Mouse (Mus musculus): ENCODE measurements around the gene Spint2. TPM values are rescaled to one million over a fixed set of nuclear protein-coding genes. Genes with fewer than 3 reads are reported as not detected.

The Spint2 gene
- polyA plus RNA-seq, 1 experiment from 2014 or later: 265 TPM

DNA sequence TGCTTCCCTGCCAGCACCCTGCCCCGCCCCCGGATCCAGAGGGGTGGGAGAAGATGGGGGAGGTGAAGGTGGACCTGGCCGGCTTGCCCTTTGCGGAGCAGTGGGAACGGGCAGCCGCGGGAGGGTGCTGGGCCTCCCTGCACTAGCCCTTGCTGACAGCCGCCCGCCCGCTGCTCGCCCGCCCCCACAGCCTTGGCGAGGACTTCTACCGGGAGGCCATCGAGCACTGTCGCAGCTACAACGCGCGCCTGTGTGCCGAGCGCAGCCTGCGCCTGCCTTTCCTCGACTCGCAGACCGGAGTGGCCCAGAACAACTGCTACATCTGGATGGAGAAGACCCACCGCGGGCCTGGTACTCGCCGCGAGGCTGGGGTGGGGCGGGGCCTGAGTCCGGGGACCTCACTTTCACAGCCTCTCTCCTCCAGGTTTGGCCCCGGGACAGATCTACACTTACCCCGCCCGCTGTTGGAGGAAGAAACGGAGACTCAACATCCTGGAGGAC, 27.6 kb upstream of the Spint2 start:
- peak; percentile 58 for DNase-seq
- H3K4me3 ChIP-seq (ENCODE audit: low read depth, low read length): peak overlapping the region; percentile 49
- TF ChIP-seq CTCF (IDR thresholded peaks at IDR 0.05; ENCODE audit: low read depth): no peak
- peaks cover 21% of the 10 kb centered on the region for H3K4me1 ChIP-seq (ENCODE audit: insufficient read depth)
- peak overlapping the region; percentile 98 for H3K4me2 ChIP-seq
- H3K27me3 ChIP-seq (ENCODE audit: insufficient read depth, low read length): peaks cover 9% of the 10 kb centered on the region; the same call in 1 of the 2 replicates
- WGBS: under 1% methylated on average over 36 of the region's 36 CpGs
- H3K9me3 ChIP-seq (ENCODE audit: low read depth, low read length): no peaks in the 10 kb centered on the region
- H3K27ac ChIP-seq (ENCODE audit: low read depth): peak overlapping the region; percentile 2; the same call in 1 of the 2 replicates
- H3K9ac ChIP-seq: peak overlapping the region; percentile 64
- H3K36me3 ChIP-seq (ENCODE audit: insufficient read depth): 0 out of 2 replicates have a peak, but pooled peaks cover 4% of the 10 kb centered on the region
- ATAC-seq (ENCODE audit: insufficient read depth): peak; percentile 0; the same call in 1 of the 2 replicates

DNA sequence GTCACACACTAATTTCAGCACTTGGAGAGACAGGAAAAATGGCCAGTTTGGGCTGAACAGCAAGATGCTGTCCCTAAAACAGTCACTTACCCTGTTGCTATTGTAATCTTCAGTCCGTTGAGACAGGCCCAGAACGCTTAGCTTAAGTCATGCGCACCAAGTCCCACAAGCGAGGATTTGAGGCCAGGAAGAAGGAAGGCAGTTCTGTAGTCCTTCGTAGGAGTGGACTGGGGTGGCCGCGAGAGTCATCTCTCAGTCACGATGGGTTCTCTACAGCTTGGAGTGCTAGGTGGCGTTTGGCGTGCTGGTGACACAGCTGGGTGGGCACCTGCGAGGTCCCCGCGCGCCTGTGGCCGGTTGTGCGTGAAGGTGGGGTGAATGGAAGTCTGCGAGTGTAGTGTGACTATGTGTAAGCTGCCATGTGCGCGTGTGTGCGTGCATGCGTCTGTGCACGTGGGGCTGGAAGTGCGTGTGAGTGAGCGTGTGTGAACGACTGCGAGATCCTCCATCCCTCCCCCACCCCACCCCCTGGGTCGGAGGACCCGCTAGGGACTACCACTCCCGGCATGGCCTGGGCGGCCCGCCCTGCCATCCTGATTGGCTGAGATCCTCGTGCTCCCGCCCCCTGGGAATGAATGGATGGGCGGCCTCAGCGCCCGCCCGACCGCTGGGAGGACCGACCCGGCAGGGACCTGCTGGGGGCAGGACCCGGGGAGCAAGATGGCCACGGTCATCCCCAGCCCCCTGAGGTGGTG, 25.8 kb upstream of the Spint2 start:
- Histone ChIP-seq H3K27ac (ENCODE audit: low read depth) (peak overlapping the region; percentile 50), H3K4me1 (ENCODE audit: insufficient read depth) (peaks cover 21% of the 10 kb centered on the region), H3K27me3 (ENCODE audit: insufficient read depth, low read length) (peaks cover 15% of the 10 kb centered on the region; the same call in 1 of the 2 replicates), H3K4me3 (ENCODE audit: low read depth, low read length) (peak overlapping the region; percentile 65), H3K4me2 (peak overlapping the region; percentile 98), H3K36me3 (ENCODE audit: insufficient read depth) (0 out of 2 replicates have a peak, but pooled peaks cover 4% of the 10 kb centered on the region), H3K9me3 (ENCODE audit: low read depth, low read length) (no peaks in the 10 kb centered on the region), H3K9ac (peak overlapping the region; percentile 44)
- 2% methylated on average over 42 of the region's 42 CpGs for WGBS
- ATAC-seq (ENCODE audit: insufficient read depth): peak; percentile 80
- peak; percentile 96 for DNase-seq
- no peak for TF ChIP-seq CTCF (IDR thresholded peaks at IDR 0.05; ENCODE audit: low read depth)

GRCm38 (mm10) chr7:29306619-29307018, 24.9 kb upstream of the Spint2 start:
- no peaks in the 10 kb centered on the region for H3K9me3 ChIP-seq (ENCODE audit: low read depth, low read length)
- H3K4me2 ChIP-seq: peak overlapping the region; percentile 98
- ATAC-seq (ENCODE audit: insufficient read depth) (no peak), DNase-seq (peak; percentile 88)
- H3K4me3 ChIP-seq (ENCODE audit: low read depth, low read length): no peak overlapping the region
- TF ChIP-seq CTCF (IDR thresholded peaks at IDR 0.05; ENCODE audit: low read depth): peak; percentile 62
- no peak overlapping the region for H3K9ac ChIP-seq
- peak overlapping the region; percentile 12; the same call in 1 of the 2 replicates for H3K27ac ChIP-seq (ENCODE audit: low read depth)
- peaks cover 21% of the 10 kb centered on the region for H3K4me1 ChIP-seq (ENCODE audit: insufficient read depth)
- H3K27me3 ChIP-seq (ENCODE audit: insufficient read depth, low read length): peaks cover 15% of the 10 kb centered on the region; the same call in 1 of the 2 replicates
- 28% methylated on average over 7 of the region's 7 CpGs for WGBS
- H3K36me3 ChIP-seq (ENCODE audit: insufficient read depth): no peaks in the 10 kb centered on the region

GRCm38 (mm10) chr7:29306108-29306507, 24.4 kb upstream of the Spint2 start:
- WGBS: 56% methylated on average over 7 of the region's 7 CpGs
- peaks cover 15% of the 10 kb centered on the region; the same call in 1 of the 2 replicates for H3K27me3 ChIP-seq (ENCODE audit: insufficient read depth, low read length)
- ATAC-seq (ENCODE audit: insufficient read depth) (no peak), DNase-seq (no peak)
- peaks cover 21% of the 10 kb centered on the region for H3K4me1 ChIP-seq (ENCODE audit: insufficient read depth)
- no peak overlapping the region for H3K4me3 ChIP-seq (ENCODE audit: low read depth, low read length)
- H3K9me3 ChIP-seq (ENCODE audit: low read depth, low read length): no peaks in the 10 kb centered on the region
- H3K4me2 ChIP-seq: peak overlapping the region; percentile 79; the same call in 1 of the 2 replicates
- H3K27ac ChIP-seq (ENCODE audit: low read depth): no peak overlapping the region
- no peaks in the 10 kb centered on the region for H3K36me3 ChIP-seq (ENCODE audit: insufficient read depth)
- H3K9ac ChIP-seq: no peak overlapping the region
- TF ChIP-seq CTCF (IDR thresholded peaks at IDR 0.05; ENCODE audit: low read depth): no peak

DNA sequence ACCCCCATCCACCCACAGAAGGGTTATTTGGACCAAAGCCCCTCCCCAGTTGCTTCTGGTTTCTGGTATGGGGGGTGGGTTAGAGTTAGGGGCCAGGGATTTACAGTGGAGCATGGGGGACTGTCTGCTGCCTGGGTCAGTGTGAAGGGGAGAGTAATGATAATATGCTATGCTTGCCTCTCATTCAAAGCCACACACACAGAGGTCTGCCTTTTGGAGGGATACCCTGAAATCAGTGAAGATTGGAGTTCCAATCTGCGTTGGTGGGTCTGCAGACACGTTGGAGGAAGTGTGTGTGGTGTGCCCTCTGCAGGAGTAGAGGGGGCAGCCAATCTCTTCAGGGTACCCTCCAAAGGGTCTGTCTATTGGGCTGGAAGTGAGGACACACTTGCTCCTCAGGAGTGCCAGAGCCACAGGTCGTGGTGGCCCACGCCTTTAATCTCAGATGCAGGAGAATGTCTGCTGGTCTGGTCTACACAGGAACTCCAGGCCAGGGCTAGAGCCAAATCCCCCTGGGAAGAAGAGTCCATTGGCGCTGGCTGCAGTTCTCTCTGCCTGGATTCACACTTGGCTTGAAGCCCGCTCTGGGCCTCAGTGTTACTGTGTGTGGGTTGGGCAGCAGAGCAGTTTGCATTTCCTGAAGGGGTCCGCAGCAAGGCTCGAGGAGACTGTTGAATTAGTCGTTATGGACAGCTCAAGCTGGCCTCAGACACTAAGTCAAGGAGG, 23.7 kb upstream of the Spint2 start:
- Histone ChIP-seq H3K27ac (ENCODE audit: low read depth) (no peak overlapping the region), H3K36me3 (ENCODE audit: insufficient read depth) (no peaks in the 10 kb centered on the region), H3K27me3 (ENCODE audit: insufficient read depth, low read length) (peaks cover 15% of the 10 kb centered on the region; the same call in 1 of the 2 replicates), H3K9me3 (ENCODE audit: low read depth, low read length) (no peaks in the 10 kb centered on the region), H3K4me3 (ENCODE audit: low read depth, low read length) (peak overlapping the region; percentile 54), H3K4me2 (peak overlapping the region; percentile 79), H3K4me1 (ENCODE audit: insufficient read depth) (peaks cover 21% of the 10 kb centered on the region), H3K9ac (peak overlapping the region; percentile 46)
- DNase-seq (peak; percentile 56), ATAC-seq (ENCODE audit: insufficient read depth) (no peak)
- 23% methylated on average over 9 of the region's 9 CpGs for WGBS
- peak; percentile 8; the same call in 1 of the 2 replicates for TF ChIP-seq CTCF (IDR thresholded peaks at IDR 0.05; ENCODE audit: low read depth)

DNA sequence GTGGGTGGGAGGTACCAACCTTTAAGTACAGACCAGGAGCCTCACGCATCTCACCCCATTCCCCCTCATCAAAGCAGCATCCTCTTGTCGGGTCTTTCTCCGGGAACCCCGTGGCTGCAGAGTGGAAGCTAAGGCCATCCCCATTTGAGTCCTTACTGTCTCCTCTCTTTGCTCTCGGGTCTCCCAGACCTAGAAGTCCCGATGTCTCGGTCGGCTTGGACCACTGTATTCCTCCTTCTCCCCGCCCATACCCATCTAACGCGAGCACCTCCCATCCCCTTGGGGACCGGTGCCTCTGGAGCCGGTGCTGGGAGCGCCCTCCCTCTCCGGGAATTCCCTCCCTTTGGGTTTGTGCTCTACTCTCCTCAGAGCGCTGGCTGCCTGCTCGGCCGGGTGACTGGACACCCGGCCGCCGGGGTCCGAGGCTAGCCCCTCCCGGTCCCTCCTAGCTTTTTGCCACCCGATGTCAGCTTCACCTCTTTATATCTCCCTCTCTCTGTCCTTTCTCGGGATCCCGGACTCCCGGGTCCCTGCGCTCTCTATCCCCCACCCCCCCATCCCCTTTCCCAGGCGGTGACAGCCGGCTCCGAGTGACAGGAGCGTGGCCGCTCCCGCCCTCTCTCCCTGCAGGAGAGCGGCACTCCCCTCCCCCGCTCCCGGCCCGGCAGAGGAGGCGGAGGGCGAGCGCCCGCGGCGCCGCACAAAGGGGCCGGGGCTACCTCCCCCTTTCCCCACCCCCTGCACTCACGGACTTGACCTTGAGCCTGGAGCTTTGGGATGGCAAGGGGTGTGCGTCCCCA, 23.0 kb upstream of the Spint2 start:
- under 1% methylated on average over 47 of the region's 48 CpGs for WGBS
- H3K4me2 ChIP-seq: peak overlapping the region; percentile 79
- peak overlapping the region; percentile 54 for H3K4me3 ChIP-seq (ENCODE audit: low read depth, low read length)
- no peaks in the 10 kb centered on the region for H3K9me3 ChIP-seq (ENCODE audit: low read depth, low read length)
- no peaks in the 10 kb centered on the region for H3K36me3 ChIP-seq (ENCODE audit: insufficient read depth)
- DNase-seq: peak; percentile 57
- H3K4me1 ChIP-seq (ENCODE audit: insufficient read depth): peaks cover 21% of the 10 kb centered on the region
- TF ChIP-seq CTCF (IDR thresholded peaks at IDR 0.05; ENCODE audit: low read depth): no peak
- H3K9ac ChIP-seq: peak overlapping the region; percentile 46
- H3K27me3 ChIP-seq (ENCODE audit: insufficient read depth, low read length): peaks cover 15% of the 10 kb centered on the region; the same call in 1 of the 2 replicates
- H3K27ac ChIP-seq (ENCODE audit: low read depth): no peak overlapping the region
- ATAC-seq (ENCODE audit: insufficient read depth): no peak
